Mouse (Mus musculus): ENCODE measurements around the gene Msh5.

- no peak for TF ChIP-seq CTCF (IDR thresholded peaks at IDR 0.05; ENCODE audit: low read depth)
- no peak for TF ChIP-seq EP300 (optimal IDR thresholded peaks at IDR 0.05)
Measured at GRCm38 (mm10) chr17:35020551-35020950, 26.0 kb downstream of the Msh5 start.

Data from stomach, postnatal 0 days (tissue).